Mouse (Mus musculus) olfactory bulb, adult 2 months (tissue): Measurements from ENCODE around the gene Hist1h2af.

ENCODE experiments used
- CTCF ChIP-seq: fragments of 200-500 bp; IDR thresholded peaks from 2 replicates; pipeline ENCODE4 v1.5.1; 2012; ENCODE audit warnings: low read depth, mild to moderate bottlenecking, low read length, moderate library complexity; ENCODE audit not compliant: insufficient read depth
- POLR2A ChIP-seq: fragments of 200-500 bp; IDR thresholded peaks from 2 replicates; pipeline ENCODE4 v1.6.1; 2012; ENCODE audit warnings: mild to moderate bottlenecking, low read depth, low read length, moderate library complexity; ENCODE audit not compliant: insufficient read depth

DNA sequence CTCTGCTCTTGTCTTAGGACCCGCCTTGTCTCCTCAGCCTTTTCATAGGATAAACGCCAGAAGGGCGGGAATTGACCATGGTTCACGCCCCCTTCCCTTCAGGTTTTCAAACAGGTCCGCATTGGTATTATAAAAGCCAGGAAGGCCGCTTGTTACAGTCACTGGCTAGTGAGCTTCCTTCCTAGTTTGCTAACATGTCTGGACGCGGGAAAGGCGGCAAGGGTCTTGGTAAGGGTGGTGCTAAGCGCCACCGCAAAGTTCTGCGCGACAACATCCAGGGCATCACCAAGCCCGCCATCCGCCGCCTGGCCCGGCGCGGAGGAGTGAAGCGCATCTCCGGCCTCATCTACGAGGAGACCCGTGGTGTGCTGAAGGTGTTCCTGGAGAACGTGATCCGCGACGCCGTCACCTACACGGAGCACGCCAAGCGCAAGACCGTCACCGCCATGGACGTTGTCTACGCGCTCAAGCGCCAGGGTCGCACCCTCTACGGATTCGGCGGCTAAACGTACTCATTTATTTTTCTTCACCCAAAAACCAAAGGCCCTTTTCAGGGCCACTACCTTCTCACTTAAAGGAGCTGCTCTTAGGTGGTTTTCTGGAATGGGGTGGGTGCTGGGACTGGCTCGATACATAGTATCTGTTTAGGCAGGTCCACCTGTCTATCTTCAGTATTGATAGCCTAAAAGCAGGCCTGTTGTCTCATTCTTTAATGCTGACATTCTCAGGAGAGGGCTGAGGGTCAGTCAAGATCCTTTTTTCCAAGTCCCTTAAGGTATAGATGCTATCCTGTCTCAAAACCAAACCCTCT is 47.9 kb downstream of the Hist1h2af start, which contains the start of gene Hist1h4d:
- TF ChIP-seq CTCF (no peak), POLR2A (peak; percentile 97)
